Mouse (Mus musculus) lung, postnatal 25 days (tissue): ENCODE results near the gene Csta1.

Source experiments
- DNase-seq: peaks from one replicate; pipeline ENCODE4 v3.0.0; 2022; ENCODE audit warnings: low spot score

Gene Csta1

DNA sequence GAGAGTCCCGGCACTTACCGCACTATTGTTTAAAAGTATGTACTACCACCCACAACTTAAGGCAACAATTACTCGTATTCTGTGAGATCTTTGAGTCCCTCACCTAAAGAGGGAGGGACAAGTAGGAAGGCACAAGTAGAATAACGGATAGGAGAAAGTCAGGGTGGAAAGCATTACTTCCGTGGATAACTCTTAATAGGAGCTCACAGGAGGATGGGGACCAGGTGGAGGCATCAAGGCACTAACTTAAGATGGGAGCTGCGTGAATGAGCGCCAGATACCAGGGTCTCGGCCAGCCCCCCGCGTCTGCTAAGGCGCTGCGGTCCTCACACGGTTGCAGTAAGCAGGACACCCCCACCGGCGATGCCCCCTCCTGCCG is 60.0 kb downstream of the Csta1 start:
- no peak for DNase-seq
